Mouse (Mus musculus) lung, postnatal 0 days (tissue): Measurements from ENCODE around the gene Slain2. TPM values are rescaled to one million over a fixed set of nuclear protein-coding genes. Genes with fewer than 3 reads are reported as not detected.

Experiments
- ATAC-seq: fragments of 200-750 bp; cut with Nextera tagmentation; 2 replicates; pipeline ENCODE4 v1.8.0; 2017; ENCODE audit warnings: moderate library complexity
- DNase-seq: peaks from one replicate; pipeline ENCODE4 v3.0.0-alpha.2; 2016; ENCODE audit warnings: low spot score
- H3K27ac ChIP-seq: fragments of 300-500 bp; sonication (generic); 2 replicates; pipeline ENCODE4 v1.5.1; 2014; ENCODE audit warnings: antibody characterized with exemption, mild to moderate bottlenecking, low read length, mixed read lengths
- H3K27me3 ChIP-seq: fragments of 300-500 bp; sonication (generic); replicated peaks from 2 replicates; pipeline ENCODE4 v1.6.1; 2014; ENCODE audit warnings: low read length, mixed read lengths; ENCODE audit not compliant: insufficient read depth
- H3K36me3 ChIP-seq: fragments of 300-500 bp; sonication (generic); 2 replicates; pipeline ENCODE4 v1.6.1; 2014; ENCODE audit warnings: low read length, mixed read lengths; ENCODE audit not compliant: insufficient read depth
- H3K4me1 ChIP-seq: fragments of 300-500 bp; sonication (generic); 2 replicates; pipeline ENCODE4 v1.6.1; 2014; ENCODE audit warnings: antibody characterized with exemption, low read depth, low read length, mixed read lengths; ENCODE audit not compliant: insufficient read depth
- H3K4me2 ChIP-seq: fragments of 300-500 bp; sonication (generic); replicated peaks from 2 replicates; pipeline ENCODE4 v1.6.1; 2014; ENCODE audit warnings: low read depth, mild to moderate bottlenecking, low read length, moderate library complexity, mixed read lengths
- H3K4me3 ChIP-seq: fragments of 300-500 bp; sonication (generic); 2 replicates; pipeline ENCODE4 v1.5.1; 2014; ENCODE audit warnings: low read depth, low read length
- H3K9ac ChIP-seq: fragments of 300-500 bp; sonication (generic); replicated peaks from 2 replicates; pipeline ENCODE4 v1.6.1; 2014; ENCODE audit warnings: low read depth, mild to moderate bottlenecking
- H3K9me3 ChIP-seq: fragments of 300-500 bp; sonication (generic); 2 replicates; pipeline ENCODE4 v1.6.1; 2016; ENCODE audit warnings: low read length, mixed read lengths
- CTCF ChIP-seq: IDR thresholded peaks from 2 replicates; pipeline ENCODE4 v1.5.1; 2016; ENCODE audit warnings: antibody characterized with exemption, mild to moderate bottlenecking
- EP300 ChIP-seq: IDR thresholded peaks from 2 replicates; pipeline ENCODE4 v1.6.1; 2016; ENCODE audit warnings: antibody characterized with exemption, mild to moderate bottlenecking, control low read depth
- WGBS: fragments of 180-500 bp; shearing (Covaris S2); extraction: QIAGEN DNeasy Blood & Tissue Kit; methylation state at CpG from one replicate; pipeline ENCODE4 v1.1.7; 2014; 5-methylcytosine and 5-hydroxymethylcytosine counted together
- polyA plus RNA-seq: library from polyadenylated mRNA; unstranded; fragments of >200 nt; fragmentation: Nextera tagmentation; extraction: Ambion mirVana; gene quantifications from 2 replicates; pipeline ENCODE4 v1.2.1, GENCODE M21; 2015

The Slain2 gene
- polyA plus RNA-seq, 1 experiment from 2014 or later = 13.4 TPM

DNA sequence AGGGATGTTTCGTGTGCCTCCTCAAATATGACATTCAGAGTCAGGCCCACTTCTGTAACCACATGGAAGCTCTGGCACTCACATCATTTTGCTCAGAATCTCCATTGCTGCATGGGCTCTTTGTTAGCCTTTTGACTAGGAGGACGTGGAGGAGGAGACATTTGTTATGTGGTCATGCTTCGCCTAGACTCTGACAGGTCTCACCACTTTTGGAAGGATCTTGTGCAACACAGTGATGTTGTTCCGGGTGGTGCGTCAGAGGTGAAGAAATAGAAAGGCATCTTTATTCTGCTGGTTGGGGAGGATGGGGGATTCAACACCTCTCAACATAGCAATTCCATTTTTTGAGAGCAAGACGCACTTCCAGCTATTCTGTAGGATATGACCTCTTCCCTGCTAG lies 6.7 kb upstream of the Slain2 start:
- Histone ChIP-seq H3K27me3 (no peaks in the 10 kb centered on the region), H3K9me3 (no peaks in the 10 kb centered on the region), H3K27ac (no peak overlapping the region), H3K36me3 (no peaks in the 10 kb centered on the region), H3K4me3 (no peak overlapping the region), H3K9ac (no peak overlapping the region), H3K4me2 (no peak overlapping the region), H3K4me1 (no peaks in the 10 kb centered on the region)
- ATAC-seq = peak; percentile 31; the same call in 1 of the 2 replicates
- TF ChIP-seq CTCF (no peak), EP300 (no peak)
- WGBS = 62% methylated on average over 6 of the region's 6 CpGs
- DNase-seq = peak; percentile 68

DNA sequence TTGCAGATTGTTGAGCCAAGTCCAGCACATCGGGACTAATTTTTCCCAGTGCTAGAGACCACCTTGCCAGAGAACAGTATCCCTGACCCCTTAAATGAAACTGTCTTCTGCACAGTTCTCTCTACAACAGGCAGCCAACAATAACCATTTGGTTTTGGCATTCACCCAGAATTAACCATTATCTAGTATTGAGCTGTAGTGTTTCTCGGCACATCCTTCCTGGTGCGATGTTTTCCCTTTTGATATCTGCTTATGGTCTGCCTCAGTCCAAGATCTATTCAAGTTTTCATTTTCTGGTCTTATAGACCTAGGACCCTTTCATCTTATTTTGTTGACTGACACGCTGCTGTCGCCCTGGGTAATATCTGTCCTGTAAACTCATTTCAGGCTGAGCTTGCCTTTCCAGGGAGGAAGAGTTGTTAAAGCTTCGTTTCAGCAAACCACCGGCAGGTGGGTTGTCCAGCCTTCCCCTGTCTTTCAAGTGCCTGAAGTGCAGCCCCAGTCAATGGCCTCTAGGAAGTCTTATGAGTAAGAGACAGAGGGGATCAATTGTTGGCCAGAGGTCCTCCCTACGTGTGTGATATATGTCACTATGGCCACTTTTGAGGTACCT lies 5.7 kb upstream of the Slain2 start:
- 74% methylated on average over 8 of the region's 8 CpGs for WGBS
- H3K4me1 ChIP-seq = no peaks in the 10 kb centered on the region; the same call in 1 of the 2 replicates
- DNase-seq (no peak), ATAC-seq (no peak)
- H3K27me3 ChIP-seq = no peaks in the 10 kb centered on the region
- no peak overlapping the region for H3K4me3 ChIP-seq
- no peaks in the 10 kb centered on the region for H3K9me3 ChIP-seq
- no peaks in the 10 kb centered on the region for H3K36me3 ChIP-seq
- TF ChIP-seq EP300 = no peak
- no peak for TF ChIP-seq CTCF
- H3K9ac ChIP-seq = no peak overlapping the region
- no peak overlapping the region for H3K27ac ChIP-seq
- no peak overlapping the region for H3K4me2 ChIP-seq

DNA sequence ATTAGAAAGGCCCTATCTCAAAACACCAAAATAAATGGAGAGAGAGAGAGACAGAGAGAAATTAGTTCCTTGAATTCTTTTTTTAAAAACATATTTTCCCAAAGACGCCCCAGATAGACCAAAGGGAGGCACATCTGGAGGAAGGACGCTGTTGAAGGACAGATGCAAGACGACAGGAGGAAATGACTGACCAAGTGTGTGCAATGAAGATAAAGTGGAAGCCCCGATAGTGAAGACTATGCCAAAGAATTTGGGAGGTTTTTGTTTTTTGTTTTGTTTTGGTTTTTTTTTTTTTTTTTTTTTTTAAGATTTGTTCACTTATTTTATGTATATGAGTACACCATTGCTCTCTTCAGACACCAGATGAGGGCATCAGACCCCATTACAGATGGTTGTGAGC lies 4.7 kb upstream of the Slain2 start:
- Histone ChIP-seq H3K9me3 (no peaks in the 10 kb centered on the region), H3K4me3 (no peak overlapping the region), H3K36me3 (no peaks in the 10 kb centered on the region), H3K4me2 (no peak overlapping the region), H3K4me1 (no peaks in the 10 kb centered on the region; the same call in 1 of the 2 replicates), H3K9ac (no peak overlapping the region), H3K27ac (no peak overlapping the region), H3K27me3 (no peaks in the 10 kb centered on the region)
- ATAC-seq (no peak), DNase-seq (no peak)
- 56% methylated on average over 4 of the region's 4 CpGs for WGBS
- no peak for TF ChIP-seq EP300
- TF ChIP-seq CTCF = no peak

DNA sequence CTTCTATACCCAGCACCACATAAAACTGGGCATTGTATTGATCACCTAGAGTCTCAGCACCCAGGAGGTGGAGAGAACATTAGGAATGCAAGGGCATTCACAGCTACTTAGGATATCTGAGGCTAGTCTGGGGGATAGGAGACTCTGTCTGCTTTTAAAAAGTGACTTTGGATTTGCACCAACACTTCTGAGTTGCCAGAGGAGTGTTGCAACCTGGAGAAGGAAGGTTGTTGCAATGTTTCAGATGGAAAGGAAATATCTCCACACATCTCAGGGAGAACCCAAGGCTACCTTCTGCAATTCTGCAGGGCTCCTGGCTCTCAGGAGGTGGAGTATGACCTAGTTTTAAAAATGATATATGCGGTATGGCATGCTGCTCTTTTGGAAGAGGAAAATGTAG lies 3.7 kb upstream of the Slain2 start:
- no peak overlapping the region for H3K4me3 ChIP-seq
- TF ChIP-seq CTCF (no peak), EP300 (no peak)
- no peaks in the 10 kb centered on the region for H3K9me3 ChIP-seq
- no peaks in the 10 kb centered on the region for H3K27me3 ChIP-seq
- ATAC-seq = no peak
- no peaks in the 10 kb centered on the region; the same call in 1 of the 2 replicates for H3K4me1 ChIP-seq
- no peak overlapping the region for H3K27ac ChIP-seq
- no peaks in the 10 kb centered on the region for H3K36me3 ChIP-seq
- H3K9ac ChIP-seq = no peak overlapping the region
- 69% methylated on average over 1 of the region's 1 CpGs for WGBS
- peak; percentile 71 for DNase-seq
- no peak overlapping the region for H3K4me2 ChIP-seq

DNA sequence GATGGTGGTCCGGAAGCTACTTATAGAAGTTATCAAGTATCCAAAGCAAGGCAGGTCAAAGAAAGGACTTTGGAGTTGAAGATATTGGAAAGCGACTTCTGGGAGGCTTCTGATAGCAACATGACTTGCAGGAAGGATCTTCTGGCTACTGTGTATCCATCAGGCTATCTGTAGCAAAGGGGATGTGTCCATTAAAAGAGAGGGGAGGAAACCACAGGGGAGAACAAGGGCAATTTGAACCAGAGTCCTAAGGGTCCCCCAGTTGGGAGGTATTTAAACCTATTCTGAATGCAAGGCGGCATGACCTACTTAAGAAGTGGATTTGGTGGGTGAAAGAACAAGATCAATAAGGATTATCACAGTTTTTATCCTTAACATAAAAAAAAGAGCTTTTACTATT lies 2.8 kb upstream of the Slain2 start:
- ATAC-seq (no peak), DNase-seq (no peak)
- H3K4me2 ChIP-seq = no peak overlapping the region
- no peak overlapping the region for H3K4me3 ChIP-seq
- H3K36me3 ChIP-seq = no peaks in the 10 kb centered on the region
- H3K9ac ChIP-seq = no peak overlapping the region
- H3K27ac ChIP-seq = no peak overlapping the region
- no peaks in the 10 kb centered on the region for H3K9me3 ChIP-seq
- no peaks in the 10 kb centered on the region for H3K27me3 ChIP-seq
- TF ChIP-seq CTCF = no peak
- no peak for TF ChIP-seq EP300
- peaks cover 8% of the 10 kb centered on the region; the same call in 1 of the 2 replicates for H3K4me1 ChIP-seq
- WGBS = 89% methylated on average over 3 of the region's 3 CpGs

DNA sequence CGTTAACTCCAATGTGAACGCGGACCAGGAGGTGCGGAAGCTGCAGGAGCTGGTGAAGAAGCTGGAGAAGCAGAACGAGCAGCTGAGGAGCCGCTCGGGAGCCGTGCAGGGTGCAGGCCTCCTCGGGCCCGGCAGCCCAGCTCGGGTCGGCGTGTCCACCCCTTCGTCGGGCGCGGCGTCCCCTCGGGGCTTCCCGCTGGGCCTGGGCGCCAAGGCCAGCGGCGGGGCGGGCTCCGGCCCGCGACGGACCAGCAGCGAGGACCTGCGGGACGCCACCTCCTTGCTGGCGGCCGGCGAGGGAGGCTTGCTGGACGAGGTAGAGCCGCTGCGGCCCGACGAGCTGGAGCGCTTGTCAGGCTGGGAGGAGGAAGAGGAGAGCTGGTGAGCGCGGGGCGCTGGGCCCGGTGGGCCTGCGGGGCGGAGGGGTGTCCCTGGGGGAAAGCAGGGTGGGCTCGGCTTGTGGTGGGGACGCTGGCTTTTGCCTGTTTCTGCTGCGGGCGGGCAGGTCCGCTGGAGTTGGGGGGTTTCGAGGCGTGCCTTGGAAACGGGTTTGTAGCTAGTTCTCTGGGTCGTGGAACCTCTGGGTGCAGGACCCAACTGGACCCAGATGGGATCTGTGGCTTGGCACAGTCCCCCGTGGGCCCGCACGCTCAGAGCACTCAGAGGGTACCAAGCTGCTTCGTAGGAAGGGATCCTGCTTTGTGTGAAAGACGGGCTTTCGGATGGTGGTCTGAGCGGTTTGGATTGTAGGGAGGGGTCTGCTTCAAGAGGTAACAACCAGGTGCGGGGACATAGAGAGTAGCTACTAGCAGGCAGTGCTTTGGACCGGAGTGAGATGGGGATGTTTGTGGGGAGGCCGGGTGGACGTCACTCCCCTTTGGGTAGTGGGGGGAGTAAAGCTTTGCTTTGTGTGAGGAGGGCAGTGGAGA lies 793 bp downstream of the Slain2 start:
- Histone ChIP-seq H3K4me1 (peaks cover 15% of the 10 kb centered on the region; the same call in 1 of the 2 replicates), H3K4me2 (peak overlapping the region; percentile 89), H3K4me3 (peak overlapping the region; percentile 99), H3K9ac (peak overlapping the region; percentile 97), H3K36me3 (no peaks in the 10 kb centered on the region), H3K27ac (peak overlapping the region; percentile 99), H3K27me3 (no peaks in the 10 kb centered on the region), H3K9me3 (no peaks in the 10 kb centered on the region)
- WGBS = under 1% methylated on average over 50 of the region's 66 CpGs
- TF ChIP-seq EP300 (no peak), CTCF (no peak)
- ATAC-seq (peak; percentile 30), DNase-seq (peak; percentile 52)
